Mouse (Mus musculus): ENCODE measurements around the gene Slx1b. TPM values are rescaled to one million over a fixed set of nuclear protein-coding genes. Genes with fewer than 3 reads are reported as not detected.

Slx1b gene
- total RNA-seq, 2 experiments from 2014 or later: 8.2 to 15.0 TPM

DNA sequence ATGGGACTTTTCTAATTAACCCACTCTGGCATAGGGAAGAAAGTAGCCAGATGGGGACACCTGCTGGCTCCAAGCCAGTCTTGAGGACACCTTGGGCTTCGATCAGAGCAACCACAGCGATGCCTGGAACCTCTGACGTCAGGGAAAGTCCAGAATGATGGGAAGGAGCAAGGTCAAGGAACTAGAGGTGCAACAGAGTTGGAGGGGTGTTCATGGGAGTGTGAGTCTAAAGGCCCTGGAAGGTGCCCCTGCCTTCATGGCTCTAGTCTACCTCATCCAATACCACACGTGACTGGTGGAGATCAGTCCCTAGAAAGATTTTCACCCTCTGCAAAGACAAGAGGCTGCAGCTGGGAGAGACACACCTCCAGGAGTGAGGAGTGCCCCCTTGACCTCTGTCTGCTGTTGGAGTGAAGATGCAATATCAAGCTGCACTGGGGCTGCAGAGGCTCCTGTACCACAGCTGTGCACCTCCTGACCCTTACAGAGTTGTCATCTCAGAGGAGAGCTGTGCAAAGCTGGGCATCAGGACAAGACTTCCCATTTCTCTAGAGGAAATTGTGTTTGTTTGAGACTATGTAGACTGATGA lies 18.9 kb downstream of the Slx1b start:
- no peak for DNase-seq

DNA sequence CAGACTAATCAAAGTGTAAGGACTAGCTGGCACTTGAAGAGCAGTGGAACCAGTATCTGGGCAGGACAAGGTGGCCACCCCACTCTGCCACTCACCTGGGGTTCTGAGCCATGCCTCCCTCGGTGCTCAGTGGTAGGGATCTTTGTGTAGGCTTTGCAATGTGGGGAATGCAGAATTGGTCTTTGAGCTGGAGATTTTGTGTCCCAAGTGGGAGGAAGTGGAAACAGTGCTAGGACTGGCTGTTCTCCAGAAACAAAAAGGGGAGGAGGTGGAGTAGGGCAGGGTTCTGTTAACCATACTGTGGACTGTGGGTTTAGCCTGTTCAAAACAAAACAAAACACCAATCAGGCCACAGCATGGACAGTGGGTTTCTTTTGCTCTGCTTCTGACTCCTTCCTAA lies 19.4 kb downstream of the Slx1b start, which contains the start of gene Sult1a1:
TSS of gene Sult1a1 (minus strand) at position 226 of the 400 bp plus-strand sequence.
- DNase-seq: peak; percentile 66

DNA sequence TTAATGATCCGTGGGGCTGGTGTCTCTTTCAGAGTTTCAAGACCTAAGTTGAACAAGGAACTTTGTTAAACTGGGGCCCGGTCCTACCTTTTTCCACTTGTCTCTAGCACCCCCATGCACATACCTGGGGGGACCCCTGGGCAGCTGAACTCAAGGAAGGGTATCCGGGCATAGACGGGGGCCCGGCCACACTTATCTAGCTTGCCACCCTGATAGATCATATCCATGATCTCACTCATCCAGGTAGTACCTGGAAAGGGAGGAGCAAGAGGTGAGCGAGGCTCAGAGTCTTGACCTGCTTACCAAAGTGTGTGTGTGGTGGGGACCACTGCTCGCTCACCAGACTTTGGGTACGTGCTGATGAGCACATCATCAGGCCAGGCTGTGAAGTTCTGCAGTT lies 20.5 kb downstream of the Slx1b start:
- DNase-seq: no peak

DNA sequence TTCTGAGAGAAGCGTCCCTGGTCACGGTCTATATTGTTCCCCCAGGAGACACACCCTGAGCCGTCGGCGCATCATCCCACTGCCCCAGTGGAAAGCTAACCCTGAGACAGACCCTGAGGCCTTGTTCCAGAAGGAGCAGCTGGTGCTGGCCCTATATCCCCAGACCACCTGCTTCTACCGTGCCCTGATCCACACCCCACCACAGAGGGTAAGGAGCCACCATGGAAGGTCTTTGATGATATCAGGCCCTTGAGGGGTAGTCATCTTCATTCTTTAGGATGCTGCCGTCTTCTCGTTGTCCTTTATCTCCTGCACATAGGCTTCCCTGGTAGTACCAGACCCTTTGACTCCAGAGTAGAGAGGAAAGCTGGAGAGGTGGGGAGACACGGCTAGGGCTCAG lies 23.5 kb downstream of the Slx1b start:
- no peak for DNase-seq

DNA sequence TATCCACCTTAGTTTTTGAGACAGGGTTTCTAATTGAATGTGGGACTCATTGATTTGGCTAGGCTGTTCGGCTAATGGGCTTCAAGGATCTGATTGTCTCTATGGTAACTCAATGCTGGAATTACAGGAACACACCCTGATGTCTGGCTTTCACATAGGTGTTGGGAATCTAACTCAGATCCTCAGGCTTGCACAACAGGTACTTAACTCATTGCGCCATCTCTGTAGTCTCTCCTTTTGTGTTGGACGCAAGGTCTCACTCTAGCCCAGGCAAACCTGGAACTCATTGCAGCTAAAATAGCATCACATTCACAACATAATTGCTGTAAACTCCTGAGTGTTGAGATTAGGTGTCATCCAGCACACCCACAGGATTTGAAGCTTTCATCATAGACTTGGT lies 25.4 kb downstream of the Slx1b start:
- no peak for DNase-seq

DNA sequence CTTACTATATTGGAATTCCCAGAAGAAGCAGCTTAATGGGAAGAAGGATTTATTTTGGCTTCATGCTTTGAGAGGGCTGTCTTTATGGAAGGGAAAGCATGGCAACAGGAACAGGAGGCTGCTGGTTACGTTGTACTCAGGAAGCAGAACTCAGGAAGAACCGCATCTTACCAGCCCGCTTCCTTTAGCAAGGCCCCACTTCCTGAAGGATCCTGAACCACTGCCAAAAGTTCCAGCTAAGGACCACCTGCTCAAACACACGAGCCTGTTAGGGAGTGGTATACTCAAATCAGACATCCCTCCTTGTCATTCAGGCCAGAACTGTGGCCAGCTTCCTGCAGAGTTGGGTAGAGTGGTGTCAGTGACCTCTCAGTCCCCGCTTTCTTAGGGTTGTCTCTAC lies 27.1 kb downstream of the Slx1b start:
- DNase-seq: peak; percentile 14

DNA sequence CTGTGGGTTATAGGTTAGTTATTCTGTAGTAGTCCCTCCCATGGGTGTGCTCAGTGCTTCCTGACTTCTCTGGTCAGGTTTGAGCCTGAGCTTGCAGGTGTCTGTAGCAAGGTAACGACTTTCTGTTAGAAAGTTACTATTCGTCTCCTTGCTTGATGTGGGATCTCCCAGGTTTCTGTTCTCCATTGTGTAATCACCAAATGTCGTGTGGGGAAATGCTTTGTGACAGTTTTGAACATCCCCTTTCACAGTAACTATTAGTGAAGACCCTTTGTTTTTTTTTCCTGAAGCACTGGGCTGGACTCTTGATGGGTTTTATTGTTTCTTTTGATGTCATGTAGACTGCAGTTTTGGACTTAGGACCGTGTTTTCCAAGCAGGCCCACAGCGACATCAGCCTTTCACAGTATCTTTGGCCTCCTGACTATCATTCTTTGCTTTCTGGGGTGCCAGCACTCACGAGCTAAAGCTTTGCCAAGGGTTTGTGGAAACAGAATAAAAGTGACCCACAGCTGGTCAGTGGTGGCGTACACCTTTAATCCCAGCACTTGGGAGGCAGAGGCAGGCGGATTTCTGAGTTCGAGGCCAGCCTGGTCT lies 28.0 kb downstream of the Slx1b start:
- DNase-seq: no peak

DNA sequence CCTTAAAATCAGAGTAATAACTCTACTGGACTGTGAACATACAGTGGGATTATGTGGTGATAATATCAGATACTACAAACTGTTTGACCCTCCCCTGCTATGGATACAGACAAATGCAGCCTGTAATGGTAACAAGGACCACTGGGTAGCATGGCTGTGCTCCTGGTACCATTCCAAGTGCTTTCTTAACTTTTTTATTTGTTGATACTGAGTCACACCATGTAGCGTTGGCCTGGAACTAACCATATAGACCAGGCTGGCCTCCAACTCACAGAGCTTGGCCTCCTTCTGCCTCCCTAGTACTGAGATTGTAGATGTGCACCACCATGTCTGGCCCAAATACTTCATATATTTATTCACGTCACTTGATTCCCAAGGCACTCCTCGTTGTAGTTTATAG lies 30.3 kb downstream of the Slx1b start:
- DNase-seq: peak; percentile 47

DNA sequence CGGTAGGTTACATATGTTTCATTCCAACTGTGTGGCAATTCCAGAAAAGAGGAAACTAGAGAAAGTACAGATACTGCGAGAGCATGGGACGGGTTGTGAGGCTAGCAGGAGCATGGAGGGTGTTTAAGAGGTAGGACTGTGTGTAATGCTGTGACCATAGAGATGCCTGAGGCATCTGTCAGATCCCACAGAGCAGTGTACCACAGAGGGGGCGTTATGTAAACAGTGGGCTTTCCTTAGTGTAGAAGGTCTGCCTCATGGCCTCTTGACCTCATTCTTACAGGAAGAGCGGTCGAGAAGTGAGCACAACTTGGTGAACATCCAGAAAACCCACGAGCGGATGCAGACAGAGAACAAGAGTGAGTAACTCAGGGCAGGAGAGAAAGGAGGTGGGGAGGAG lies 31.9 kb downstream of the Slx1b start:
- DNase-seq: no peak

DNA sequence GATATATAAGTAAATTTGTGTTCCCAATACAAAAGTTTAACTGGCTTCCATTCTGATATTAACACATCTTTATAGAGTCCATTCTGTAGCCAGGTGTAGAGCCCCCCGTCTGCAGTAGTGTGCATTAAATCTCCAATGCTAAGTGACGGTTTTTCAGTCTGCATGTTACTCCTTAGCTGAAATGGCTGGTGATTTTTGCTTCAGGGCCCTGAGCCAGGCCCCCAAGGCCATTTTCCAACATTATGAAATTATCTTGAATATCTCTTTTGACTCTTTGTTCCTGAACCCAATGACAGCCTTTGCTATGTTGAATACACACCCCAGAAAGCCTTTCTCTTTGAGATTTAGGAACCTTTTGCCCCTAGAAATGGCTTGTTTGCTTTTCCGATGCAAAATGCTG lies 35.8 kb downstream of the Slx1b start:
- DNase-seq: peak; percentile 40

DNA sequence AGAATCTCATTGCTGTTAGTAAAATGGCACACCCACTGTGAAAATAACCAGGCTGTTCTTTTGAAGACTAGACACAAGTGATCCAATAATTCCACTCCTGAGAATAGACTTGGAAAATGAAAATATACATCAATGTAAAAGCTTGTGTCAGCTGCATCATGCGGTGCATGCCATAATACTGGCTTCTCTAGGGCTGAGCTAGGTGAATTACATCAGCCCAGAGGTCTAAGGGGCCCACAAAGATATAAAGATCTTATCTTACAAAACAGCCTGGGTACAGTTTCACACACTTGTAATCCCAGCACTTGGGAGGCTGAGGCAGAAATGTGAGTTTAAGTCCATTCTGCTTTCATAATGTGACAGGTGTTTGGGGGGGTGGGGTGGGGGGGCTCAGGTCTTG lies 38.1 kb downstream of the Slx1b start:
- no peak for DNase-seq

DNA sequence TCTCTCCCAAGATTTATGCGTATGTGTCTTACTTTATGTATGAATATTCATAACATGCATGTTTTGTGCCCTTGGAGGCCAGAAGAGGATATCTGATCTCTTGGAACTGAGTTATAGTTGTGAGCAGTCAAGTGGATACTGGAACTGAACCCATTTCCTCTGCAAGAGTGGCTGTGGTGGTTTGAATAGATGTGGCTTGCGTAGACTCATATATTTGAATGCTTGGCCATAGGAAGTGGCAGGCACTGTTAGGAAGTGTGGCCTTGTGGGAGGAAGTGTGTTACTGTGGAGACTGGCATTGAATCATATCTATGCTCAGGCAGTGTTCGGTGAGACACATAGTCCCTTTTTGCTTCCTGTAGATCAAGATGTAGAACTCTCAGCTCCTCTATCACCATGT lies 39.9 kb downstream of the Slx1b start:
- no peak for DNase-seq

DNA sequence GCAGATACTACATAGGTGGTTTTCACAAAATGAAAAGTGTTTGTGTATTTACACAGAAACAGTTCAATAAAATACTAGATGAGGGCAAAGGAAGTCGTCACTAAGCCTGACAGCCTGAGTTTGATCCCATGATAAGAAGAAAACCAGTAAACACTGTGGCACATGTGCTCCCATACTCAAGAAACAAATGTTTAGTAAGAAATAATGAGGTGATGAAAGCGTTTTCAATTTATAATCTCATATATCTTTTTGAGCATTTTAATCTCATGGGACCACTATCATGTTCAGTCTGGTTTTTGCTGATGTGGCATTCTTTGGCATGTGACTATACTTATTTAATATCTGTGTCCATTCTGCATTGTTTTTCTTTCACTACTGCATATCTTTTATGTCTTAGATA lies 41.6 kb downstream of the Slx1b start:
- DNase-seq: no peak

DNA sequence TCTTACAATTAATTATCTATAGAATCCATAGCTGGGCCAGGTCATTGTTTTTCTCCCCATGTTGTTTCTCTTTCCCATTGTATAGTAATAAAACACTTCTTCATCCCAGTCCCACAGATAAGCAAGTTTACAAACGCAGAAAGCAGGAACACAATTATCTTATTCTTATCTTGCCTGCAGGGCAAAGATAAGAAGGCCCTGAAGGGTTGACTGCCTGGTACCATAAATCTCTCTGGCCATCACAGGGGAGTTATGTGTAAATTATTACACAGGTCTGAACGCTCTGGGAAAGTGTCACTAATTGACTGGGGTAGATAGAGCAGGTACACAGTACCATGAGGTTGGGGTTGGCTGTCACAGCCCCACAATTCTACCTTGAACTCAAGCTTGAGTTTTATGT lies 44.7 kb downstream of the Slx1b start:
- no peak for DNase-seq

DNA sequence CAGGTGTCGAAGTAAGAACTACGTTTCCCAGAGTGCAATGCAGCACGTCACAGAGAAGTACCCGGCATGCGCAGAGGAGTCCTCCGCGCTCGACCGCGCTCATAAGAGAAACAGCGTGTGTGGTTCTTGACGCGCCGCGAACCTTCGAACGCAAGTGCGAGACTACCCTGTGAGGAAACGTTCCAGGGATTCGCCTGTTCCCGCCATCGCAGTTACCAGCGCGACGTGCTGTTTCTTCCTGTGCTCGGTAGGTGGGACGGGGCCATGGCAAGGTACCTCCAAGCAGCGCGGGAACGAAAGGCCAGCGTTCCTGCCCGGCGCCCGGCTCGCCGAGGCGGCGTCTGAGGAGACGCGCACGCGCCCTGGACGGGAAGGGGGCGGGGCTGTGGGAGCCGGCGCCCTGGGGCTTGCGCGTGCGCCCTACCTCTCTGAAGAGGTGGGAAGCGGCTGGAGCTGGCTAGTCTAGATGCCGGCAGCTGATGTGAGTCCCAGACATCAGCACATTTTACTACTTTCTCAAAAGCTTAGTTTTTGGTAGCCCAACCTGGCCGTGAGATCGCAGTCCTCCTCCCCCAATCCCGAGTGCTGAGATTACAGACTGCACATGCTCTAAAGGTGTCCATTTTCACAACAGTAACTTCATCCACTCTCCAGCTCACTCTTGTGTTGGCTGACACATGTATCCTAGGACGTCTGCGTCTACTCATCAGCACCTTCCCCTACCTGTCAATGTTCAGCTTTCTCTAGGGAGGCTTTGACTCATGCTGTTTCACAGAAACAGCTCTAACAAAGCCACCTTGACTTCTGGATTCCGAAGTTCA lies 46.1 kb downstream of the Slx1b start, which contains the start of gene Sgf29:
TSS of gene Sgf29 (plus strand) at position 79 of the 821 bp plus-strand sequence.
- peak; percentile 97 for DNase-seq

DNA sequence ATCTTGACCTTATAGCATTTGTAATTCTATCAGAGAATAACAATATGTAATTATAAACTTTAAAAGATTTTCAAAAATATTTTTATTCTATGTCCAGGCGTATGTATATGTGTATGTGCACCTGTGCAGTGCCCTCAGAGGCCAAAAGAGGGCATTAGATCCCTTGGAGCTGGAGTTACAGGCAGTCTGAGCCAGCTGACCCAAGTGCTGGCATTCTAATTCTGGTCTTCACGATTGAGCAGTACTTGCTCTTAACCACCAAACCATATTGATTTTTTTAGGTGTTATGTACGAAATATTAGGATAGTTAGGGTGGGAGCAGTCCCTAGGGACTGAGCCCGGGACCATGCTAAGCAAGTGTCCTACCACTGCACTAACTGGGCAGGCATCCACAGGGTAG lies 47.1 kb downstream of the Slx1b start:
- no peak for DNase-seq

DNA sequence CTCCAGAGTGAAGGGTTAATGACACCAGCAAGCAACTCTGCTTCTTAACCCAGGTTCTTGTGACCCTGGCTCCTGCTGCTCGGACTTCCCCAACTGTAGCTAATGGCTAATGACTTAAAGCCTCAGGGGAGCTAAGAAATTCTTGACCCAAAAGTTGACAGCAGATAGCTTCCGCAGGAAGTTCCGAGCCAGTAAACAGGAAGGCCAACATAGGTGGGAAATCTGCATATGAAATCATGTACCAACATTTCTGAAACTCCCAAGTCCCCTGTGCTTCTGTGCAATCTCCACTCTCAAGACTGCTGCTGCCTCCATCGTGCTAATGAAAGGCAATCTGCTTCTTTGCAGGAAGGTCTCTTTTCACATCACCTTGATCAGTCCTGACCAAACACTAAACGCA lies 49.9 kb downstream of the Slx1b start:
- no peak for DNase-seq

DNA sequence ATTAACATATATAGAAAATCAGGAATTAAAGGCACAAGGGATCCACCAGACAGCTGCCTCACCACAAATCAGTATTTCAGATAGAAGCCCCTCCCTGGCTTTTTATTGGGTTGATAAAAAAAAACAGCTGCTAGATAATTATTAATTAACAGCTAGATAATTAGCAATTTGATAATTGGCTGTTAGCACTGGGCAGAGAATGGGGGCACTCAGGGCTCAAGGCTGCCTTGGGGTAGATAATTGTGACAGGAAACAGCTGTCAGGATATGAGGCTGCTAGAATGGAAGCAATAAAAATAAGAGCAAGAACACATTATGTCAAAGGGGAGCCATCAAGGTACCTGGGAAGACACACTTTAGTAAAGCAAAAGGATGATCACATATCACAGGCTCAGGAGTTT lies 50.7 kb downstream of the Slx1b start:
- no peak for DNase-seq

DNA sequence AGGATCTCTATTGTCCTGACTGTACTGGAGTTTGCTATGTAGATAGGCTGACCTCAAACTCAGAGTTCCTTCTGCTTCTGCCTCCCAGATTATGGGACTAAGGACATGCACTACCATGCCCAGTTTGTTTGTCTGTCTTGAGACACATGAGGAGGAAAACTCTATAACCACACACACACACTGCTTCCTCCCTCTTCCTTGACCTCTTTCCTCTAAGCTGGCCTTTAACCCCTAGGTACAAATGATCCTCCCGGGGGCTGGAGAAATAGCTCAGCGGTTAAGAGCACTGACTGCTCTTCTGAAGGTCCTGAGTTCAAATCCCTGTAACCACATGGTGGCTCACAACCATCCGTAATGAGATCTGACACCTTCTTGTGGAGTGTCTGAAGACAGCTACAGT lies 51.2 kb downstream of the Slx1b start:
- DNase-seq: no peak

DNA sequence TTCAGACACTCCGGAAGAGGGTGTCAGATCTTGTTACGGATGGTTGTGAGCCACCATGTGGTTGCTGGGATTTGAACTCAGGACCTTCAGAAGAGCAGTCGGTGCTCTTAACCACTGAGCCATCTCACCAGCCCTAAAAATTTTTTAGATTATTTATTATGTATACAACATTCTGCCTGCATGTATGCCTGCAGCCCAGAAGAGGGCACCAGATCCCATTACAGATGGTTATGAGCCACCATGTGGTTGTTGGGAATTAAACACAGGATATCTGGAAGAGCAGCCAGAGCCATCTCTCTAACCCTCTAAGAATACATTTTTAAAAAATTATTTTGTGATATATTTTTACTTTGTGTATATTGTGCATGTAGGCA lies 52.4 kb downstream of the Slx1b start:
- peak; percentile 65 for DNase-seq

DNA sequence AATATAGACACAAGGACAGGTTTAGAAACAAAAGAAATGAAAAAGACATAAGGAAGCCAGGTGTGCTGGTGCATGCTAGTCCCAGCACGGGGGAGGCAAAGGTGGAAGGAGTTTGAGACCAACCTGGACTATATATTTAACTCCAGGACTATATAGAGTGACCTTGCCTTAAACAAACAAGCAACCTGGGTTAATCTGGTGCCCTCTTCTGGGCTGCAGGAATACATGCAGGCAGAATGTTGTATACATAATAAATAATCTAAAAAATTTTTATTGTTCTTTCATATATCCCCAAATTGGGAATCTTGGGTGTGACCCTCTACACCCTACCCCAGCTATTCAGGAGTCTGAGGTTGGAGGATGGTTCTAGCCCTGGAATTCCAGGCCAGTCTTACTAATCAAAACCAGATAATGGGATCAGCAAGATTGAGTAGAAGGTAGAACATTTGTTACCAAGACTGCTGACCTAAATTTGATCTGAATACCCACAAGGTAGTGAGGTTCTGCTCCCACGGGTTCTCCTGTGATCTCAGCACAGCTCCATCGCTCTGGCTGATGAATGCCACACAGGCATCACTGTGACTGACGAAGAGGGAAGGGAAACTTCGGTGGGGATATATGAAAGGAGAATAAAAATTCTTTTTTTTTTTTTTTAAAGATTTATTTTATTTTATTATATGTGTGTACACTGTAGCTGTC lies 52.9 kb downstream of the Slx1b start:
- DNase-seq: no peak

Data from adrenal gland, postnatal 10 days (tissue).